Mouse (Mus musculus) brain, adult 2 months (tissue): Measurements from ENCODE around the gene Itgal.

Source experiments
- DNase-seq: peaks from one replicate; pipeline ENCODE4 v3.0.0; 2011; ENCODE audit warnings: low read depth, low spot score

Gene Itgal

GRCm38 (mm10) chr7:127378310-127378921 lies 82.4 kb downstream of the Itgal start:
- DNase-seq: no peak
